Mouse (Mus musculus): ENCODE measurements at regions not wholly inside any gene's neighbourhood (a gene's known extent, or its start where the extent isn't known, plus 50 kb on each side); places are given as distances from the start of the nearest gene placed in this dataset. TPM values are rescaled to one million over a fixed set of nuclear protein-coding genes. Genes with fewer than 3 reads are reported as not detected.

Small RNA genes lying in the stretch of these regions (microRNA-seq; reads per million reads assigned to microRNA genes)
- not detected for gene Gm23400
- not detected for gene Gm27359
